Mouse (Mus musculus): Measurements from ENCODE around the gene Gm11214.

Gm11214 gene

GRCm38 (mm10) chr4:63661426-63661825 is 1.8 kb downstream of the Gm11214 start:
- DNase-seq (ENCODE audit: low read depth, low spot score): no peak

- peak; percentile 27 for DNase-seq (ENCODE audit: low read depth, low spot score)
Measured at GRCm38 (mm10) chr4:63659775-63660174, 3.4 kb downstream of the Gm11214 start.

GRCm38 (mm10) chr4:63659086-63659485 is 4.1 kb downstream of the Gm11214 start:
- peak; percentile 12 for DNase-seq (ENCODE audit: low read depth, low spot score)

GRCm38 (mm10) chr4:63654381-63654780 is 8.8 kb downstream of the Gm11214 start:
- no peak for DNase-seq (ENCODE audit: low read depth, low spot score)

GRCm38 (mm10) chr4:63643956-63644726 is 19.0 kb downstream of the Gm11214 start:
- DNase-seq (ENCODE audit: low read depth, low spot score): no peak

- DNase-seq (ENCODE audit: low read depth, low spot score): no peak
Measured at GRCm38 (mm10) chr4:63639842-63640241, 23.3 kb downstream of the Gm11214 start.

GRCm38 (mm10) chr4:63638603-63639002 is 24.6 kb downstream of the Gm11214 start:
- no peak for DNase-seq (ENCODE audit: low read depth, low spot score)

- no peak for DNase-seq (ENCODE audit: low read depth, low spot score)
Measured at GRCm38 (mm10) chr4:63633181-63633580, 30.0 kb downstream of the Gm11214 start.

GRCm38 (mm10) chr4:63627111-63627510 is 36.1 kb downstream of the Gm11214 start:
- no peak for DNase-seq (ENCODE audit: low read depth, low spot score)

- no peak for DNase-seq (ENCODE audit: low read depth, low spot score)
Measured at GRCm38 (mm10) chr4:63625563-63626080, 37.6 kb downstream of the Gm11214 start.

GRCm38 (mm10) chr4:63622378-63622835 is 40.8 kb downstream of the Gm11214 start, which contains the start of gene Tex48:
Gene Tex48 (minus strand): TSS chr4:63622428.
- DNase-seq (ENCODE audit: low read depth, low spot score): peak; percentile 43

- peak; percentile 10 for DNase-seq (ENCODE audit: low read depth, low spot score)
Measured at GRCm38 (mm10) chr4:63621861-63622260, 41.3 kb downstream of the Gm11214 start.
